Mouse (Mus musculus): ENCODE data around the gene Olfr767.
"Not testable (repeated sequence)": the region's sequence is repeated elsewhere in the genome, so short reads cannot be mapped to it uniquely, and the experiment has no call there.

Gene Olfr767
- long read RNA-seq, experiment 1: 0 reads
- long read RNA-seq, experiment 2: 0 reads

- intact Hi-C loops (cut with DNase I): not testable (repeated sequence)
Measured at GRCm38 (mm10) chr10:129082810-129083209, at the start of gene Olfr767. TSS of gene Olfr767 (minus strand) at chr10:129082910.

GRCm38 (mm10) chr10:129117761-129118160 is 35.1 kb upstream of the Olfr767 start, which contains the start of gene Olfr769:
TSS of gene Olfr769 (minus strand) at chr10:129117861.
- intact Hi-C loops (cut with DNase I): no loop called here

DNA sequence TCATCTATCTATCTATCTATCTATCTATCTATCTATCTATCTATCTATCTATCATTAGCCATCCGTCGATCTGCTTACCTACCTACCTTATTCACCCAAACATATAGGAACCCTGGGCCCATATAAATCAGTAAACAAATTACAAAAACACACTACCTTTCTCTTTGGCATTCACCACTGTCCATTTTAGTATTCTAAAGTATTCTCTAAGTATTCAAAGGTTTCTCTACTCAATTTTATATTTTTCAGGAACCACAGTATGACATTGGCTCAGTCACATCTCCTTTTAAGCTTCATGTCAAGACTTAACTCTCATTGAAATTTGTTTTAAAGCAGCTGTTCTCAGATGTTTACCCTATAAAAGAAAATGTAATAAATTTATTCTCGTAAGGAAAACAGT is 32.4 kb upstream of the Olfr767 start:
- intact Hi-C loops (cut with DNase I): no loop called here

DNA sequence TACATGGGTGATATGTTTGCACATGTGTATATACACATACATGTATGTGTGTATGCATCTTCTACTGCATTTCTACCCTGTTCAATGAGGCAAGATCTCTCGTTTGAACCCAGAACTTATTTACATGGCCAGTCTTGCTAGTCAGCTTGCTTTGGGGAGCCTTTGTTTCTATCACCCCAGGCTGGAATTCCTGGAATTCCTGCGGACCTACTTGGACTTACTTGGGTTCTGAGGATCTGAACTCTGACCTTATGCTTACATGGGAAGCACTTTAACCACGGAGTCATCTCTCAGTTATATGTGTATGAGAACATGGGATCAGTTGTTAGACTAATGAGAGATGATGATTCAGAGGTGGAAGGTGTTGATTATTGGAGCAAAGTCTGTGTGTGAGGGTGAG is 18.5 kb upstream of the Olfr767 start:
- intact Hi-C loops (cut with DNase I): no loop called here

GRCm38 (mm10) chr10:129099275-129099674 is 16.6 kb upstream of the Olfr767 start, which contains the start of gene Olfr768:
TSS of gene Olfr768 (minus strand) at chr10:129099375.
- intact Hi-C loops (cut with DNase I): no loop called here

GRCm38 (mm10) chr10:129068877-129069276 is 13.8 kb downstream of the Olfr767 start, which contains the start of gene Olfr766-ps1:
TSS of gene Olfr766-ps1 (minus strand) at chr10:129068977.
- intact Hi-C loops (cut with DNase I): no loop called here

DNA sequence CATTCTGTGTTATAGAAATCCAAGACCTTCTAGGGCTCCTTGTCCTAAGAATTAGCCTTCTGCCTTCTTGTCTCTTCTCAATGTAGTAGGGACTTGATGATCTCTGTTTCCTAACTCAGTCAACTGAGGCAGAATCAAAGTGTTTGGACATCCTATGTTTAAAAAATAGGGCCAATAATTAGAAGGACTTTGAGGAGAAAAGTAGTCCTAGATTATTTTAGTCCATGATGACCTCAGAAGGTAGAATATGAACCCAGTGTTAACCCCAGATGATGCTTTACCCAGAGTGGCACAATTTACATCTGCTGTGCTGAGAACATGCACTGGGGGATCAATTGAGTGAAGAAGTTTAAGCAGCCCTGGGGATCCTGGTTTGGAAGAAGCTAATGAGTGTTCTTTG is 32.8 kb downstream of the Olfr767 start, which contains the start of gene Olfr765:
TSS of gene Olfr765 (minus strand) at position 101 of the 400 bp plus-strand sequence.
- intact Hi-C loops (cut with DNase I): not testable (repeated sequence)

- intact Hi-C loops (cut with DNase I): no loop called here
Measured at GRCm38 (mm10) chr10:129039796-129040195, 42.9 kb downstream of the Olfr767 start, which contains the start of gene Olfr764-ps1. TSS of gene Olfr764-ps1 (minus strand) at chr10:129039896.

- intact Hi-C loops (cut with DNase I): loop anchor here (10.0 kb wide), 1 partner anchor 1066 kb away; no protein-coding TSS in a partner anchor
Measured at GRCm38 (mm10) chr10:129028343-129028742, 54.4 kb downstream of the Olfr767 start.

GRCm38 (mm10) chr10:129026018-129026662 is 56.6 kb downstream of the Olfr767 start:
- intact Hi-C loops (cut with DNase I): loop anchor here (10.0 kb wide), 1 partner anchor 1069 kb away; no protein-coding TSS in a partner anchor

Data from adrenal gland (tissue).